Mouse (Mus musculus) neural tube, embryonic 11.5 days (tissue): Measurements from ENCODE around the gene A930002H24Rik. TPM values are rescaled to one million over a fixed set of nuclear protein-coding genes. Genes with fewer than 3 reads are reported as not detected.

ENCODE experiments used
- ATAC-seq: fragments of 200-750 bp; cut with Nextera tagmentation; 2 replicates; pipeline ENCODE4 v1.8.0; 2017; ENCODE audit warnings: moderate number of reproducible peaks, mild to moderate bottlenecking, moderate TSS enrichment, moderate library complexity; ENCODE audit not compliant: insufficient read depth, low FRiP score, low TSS enrichment
- DNase-seq: peaks from one replicate; pipeline ENCODE4 v3.0.0-alpha.2; 2015; ENCODE audit warnings: low spot score
- H3K27ac ChIP-seq: fragments of 300-500 bp; sonication (generic); 2 replicates; pipeline ENCODE4 v1.5.1; 2014; ENCODE audit warnings: low read depth, mild to moderate bottlenecking, low read length
- H3K27me3 ChIP-seq: fragments of 300-500 bp; sonication (generic); 2 replicates; pipeline ENCODE4 v1.6.1; 2014; ENCODE audit warnings: mild to moderate bottlenecking, low read length, mixed read lengths; ENCODE audit not compliant: control insufficient read depth, insufficient read depth
- H3K36me3 ChIP-seq: fragments of 300-500 bp; sonication (generic); 2 replicates; pipeline ENCODE4 v1.6.1; 2014; ENCODE audit warnings: mild to moderate bottlenecking, low read length, moderate library complexity, mixed read lengths; ENCODE audit not compliant: control insufficient read depth, insufficient read depth
- H3K4me1 ChIP-seq: fragments of 300-500 bp; sonication (generic); 2 replicates; pipeline ENCODE4 v1.6.1; 2014; ENCODE audit warnings: low read length, mixed read lengths; ENCODE audit not compliant: control insufficient read depth, insufficient read depth
- H3K4me2 ChIP-seq: fragments of 300-500 bp; sonication (generic); 2 replicates; pipeline ENCODE4 v1.6.1; 2014; ENCODE audit warnings: low read depth, mild to moderate bottlenecking, moderate library complexity
- H3K4me3 ChIP-seq: fragments of 300-500 bp; sonication (generic); 2 replicates; pipeline ENCODE4 v1.5.1; 2014; ENCODE audit warnings: low read depth, low read length
- H3K9ac ChIP-seq: fragments of 300-500 bp; sonication (generic); 2 replicates; pipeline ENCODE4 v1.6.1; 2014; ENCODE audit warnings: mild to moderate bottlenecking, low read length
- H3K9me3 ChIP-seq: fragments of 300-500 bp; sonication (generic); 2 replicates; pipeline ENCODE4 v1.6.1; 2016; ENCODE audit warnings: low read length; ENCODE audit not compliant: control insufficient read depth
- WGBS: fragments of 180-500 bp; shearing (Covaris S2); extraction: QIAGEN DNeasy Blood & Tissue Kit; methylation state at CpG from one replicate; pipeline ENCODE4 v1.1.7; 2014; 5-methylcytosine and 5-hydroxymethylcytosine counted together
- polyA plus RNA-seq: library from polyadenylated mRNA; unstranded; fragments of >200 nt; fragmentation: Nextera tagmentation; extraction: Ambion mirVana; gene quantifications from 2 replicates; pipeline ENCODE4 v1.2.1, GENCODE M21; 2014

The A930002H24Rik gene
- polyA plus RNA-seq, 1 experiment from 2014 or later = 2.5 TPM

- no peak overlapping the region for H3K27ac ChIP-seq
- H3K4me1 ChIP-seq = no peaks in the 10 kb centered on the region
- no peak for DNase-seq
- H3K9ac ChIP-seq = no peak overlapping the region
- no peaks in the 10 kb centered on the region for H3K9me3 ChIP-seq
- H3K4me3 ChIP-seq = no peak overlapping the region
- ATAC-seq = no peak
- no peaks in the 10 kb centered on the region for H3K36me3 ChIP-seq
- no peaks in the 10 kb centered on the region for H3K27me3 ChIP-seq
- WGBS = 81% methylated on average over 5 of the region's 5 CpGs
- H3K4me2 ChIP-seq = no peak overlapping the region
Measured at GRCm38 (mm10) chr17:63844936-63845335, 18.7 kb downstream of the A930002H24Rik start.

DNA sequence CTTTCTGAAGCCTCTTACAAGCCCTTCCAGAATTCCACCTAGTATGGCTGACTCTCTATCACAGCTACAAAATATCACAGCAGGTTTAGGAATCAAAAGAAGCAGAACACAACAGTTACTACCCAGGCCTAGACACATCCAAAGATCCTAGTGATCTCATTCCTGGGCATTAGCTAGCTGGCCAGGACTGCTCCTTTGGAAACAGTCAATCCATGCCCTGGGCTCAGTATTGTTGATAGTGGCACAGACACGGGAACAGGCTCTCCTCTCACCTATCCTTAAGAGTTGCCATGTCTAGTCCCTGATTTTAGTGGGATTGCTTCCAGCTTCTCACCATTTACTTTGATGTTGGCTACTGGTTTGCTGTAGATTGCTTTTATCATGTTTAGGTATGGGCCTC is 21.4 kb downstream of the A930002H24Rik start:
- ATAC-seq = no peak
- DNase-seq = no peak
- H3K36me3 ChIP-seq = no peaks in the 10 kb centered on the region
- no peak overlapping the region for H3K4me2 ChIP-seq
- H3K27me3 ChIP-seq = no peaks in the 10 kb centered on the region
- no peak overlapping the region for H3K4me3 ChIP-seq
- H3K4me1 ChIP-seq = no peaks in the 10 kb centered on the region
- no peaks in the 10 kb centered on the region for H3K9me3 ChIP-seq
- H3K9ac ChIP-seq = no peak overlapping the region
- H3K27ac ChIP-seq = no peak overlapping the region
- WGBS = 88% methylated on average over 1 of the region's 1 CpGs

DNA sequence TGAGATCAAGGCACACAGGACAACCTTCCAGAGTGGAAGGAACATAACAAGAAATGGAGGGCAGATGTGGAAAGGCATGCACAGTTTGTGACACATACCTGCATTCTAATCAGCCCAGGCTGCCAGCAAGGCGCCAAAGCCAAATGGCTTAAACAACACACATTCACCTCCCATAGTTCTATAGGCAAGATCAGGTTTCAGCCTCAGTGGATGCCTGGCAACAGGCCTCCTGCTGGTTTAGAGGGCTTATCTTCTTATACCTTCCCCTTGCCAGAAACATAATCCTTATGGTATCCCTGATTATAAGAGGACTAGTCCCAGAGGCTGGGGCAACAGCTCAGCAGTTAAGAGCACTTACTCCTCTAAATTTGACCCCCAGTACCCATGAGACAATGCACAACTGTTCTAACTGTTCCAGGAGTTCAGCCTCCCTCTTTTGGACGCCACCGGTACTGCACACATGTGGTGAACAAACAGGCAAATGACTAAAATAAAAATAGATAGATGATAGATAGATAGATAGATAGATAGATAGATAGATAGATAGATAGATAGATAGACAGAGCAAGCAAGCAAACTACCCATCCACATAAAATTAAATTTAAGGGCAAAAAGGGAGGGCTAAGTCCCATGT is 23.8 kb downstream of the A930002H24Rik start:
- DNase-seq (no peak), ATAC-seq (no peak)
- H3K4me2 ChIP-seq = no peak overlapping the region
- WGBS = 94% methylated on average over 3 of the region's 3 CpGs
- H3K9ac ChIP-seq = no peak overlapping the region
- no peaks in the 10 kb centered on the region for H3K27me3 ChIP-seq
- H3K9me3 ChIP-seq = no peaks in the 10 kb centered on the region
- no peaks in the 10 kb centered on the region for H3K36me3 ChIP-seq
- no peak overlapping the region for H3K27ac ChIP-seq
- no peak overlapping the region for H3K4me3 ChIP-seq
- H3K4me1 ChIP-seq = no peaks in the 10 kb centered on the region

DNA sequence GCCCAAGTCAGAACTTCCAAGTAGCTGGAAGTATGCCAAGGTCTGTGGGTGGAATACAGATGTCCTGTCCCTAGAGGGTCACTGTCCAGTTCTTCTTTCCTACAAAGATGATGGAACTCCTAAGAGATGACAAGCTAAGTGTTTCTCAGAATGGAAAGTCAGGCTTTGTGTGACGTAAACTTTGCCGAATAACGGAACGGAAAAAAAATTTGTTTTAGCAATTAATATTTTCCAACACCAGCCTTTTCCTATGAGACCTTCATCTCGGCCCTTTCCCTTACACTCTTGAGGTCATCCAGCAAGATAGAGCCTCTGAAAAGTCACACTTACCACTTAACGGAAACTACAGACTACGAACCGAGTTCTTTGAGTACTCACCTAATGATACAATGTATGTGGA is 25.4 kb downstream of the A930002H24Rik start:
- H3K9me3 ChIP-seq = no peaks in the 10 kb centered on the region
- H3K27ac ChIP-seq = no peak overlapping the region
- no peak for DNase-seq
- H3K9ac ChIP-seq = no peak overlapping the region
- no peak for ATAC-seq
- no peaks in the 10 kb centered on the region for H3K27me3 ChIP-seq
- no peaks in the 10 kb centered on the region for H3K4me1 ChIP-seq
- 95% methylated on average over 8 of the region's 8 CpGs for WGBS
- H3K36me3 ChIP-seq = no peaks in the 10 kb centered on the region
- no peak overlapping the region for H3K4me3 ChIP-seq
- H3K4me2 ChIP-seq = no peak overlapping the region

- H3K4me1 ChIP-seq = no peaks in the 10 kb centered on the region
- no peaks in the 10 kb centered on the region for H3K36me3 ChIP-seq
- no peak overlapping the region for H3K9ac ChIP-seq
- no peak for ATAC-seq
- no peak for DNase-seq
- no peak overlapping the region for H3K27ac ChIP-seq
- H3K9me3 ChIP-seq = no peaks in the 10 kb centered on the region
- no peak overlapping the region for H3K4me3 ChIP-seq
- H3K4me2 ChIP-seq = no peak overlapping the region
- 89% methylated on average over 8 of the region's 8 CpGs for WGBS
- H3K27me3 ChIP-seq = no peaks in the 10 kb centered on the region
Measured at GRCm38 (mm10) chr17:63836641-63837040, 26.9 kb downstream of the A930002H24Rik start.

- no peak overlapping the region for H3K4me3 ChIP-seq
- H3K27me3 ChIP-seq = no peaks in the 10 kb centered on the region
- H3K36me3 ChIP-seq = no peaks in the 10 kb centered on the region
- H3K27ac ChIP-seq = no peak overlapping the region
- no peak overlapping the region for H3K4me2 ChIP-seq
- WGBS = 86% methylated on average over 2 of the region's 2 CpGs
- H3K9me3 ChIP-seq = no peaks in the 10 kb centered on the region
- ATAC-seq (no peak), DNase-seq (no peak)
- no peak overlapping the region for H3K9ac ChIP-seq
- H3K4me1 ChIP-seq = no peaks in the 10 kb centered on the region
Measured at GRCm38 (mm10) chr17:63836223-63836622, 27.4 kb downstream of the A930002H24Rik start.

DNA sequence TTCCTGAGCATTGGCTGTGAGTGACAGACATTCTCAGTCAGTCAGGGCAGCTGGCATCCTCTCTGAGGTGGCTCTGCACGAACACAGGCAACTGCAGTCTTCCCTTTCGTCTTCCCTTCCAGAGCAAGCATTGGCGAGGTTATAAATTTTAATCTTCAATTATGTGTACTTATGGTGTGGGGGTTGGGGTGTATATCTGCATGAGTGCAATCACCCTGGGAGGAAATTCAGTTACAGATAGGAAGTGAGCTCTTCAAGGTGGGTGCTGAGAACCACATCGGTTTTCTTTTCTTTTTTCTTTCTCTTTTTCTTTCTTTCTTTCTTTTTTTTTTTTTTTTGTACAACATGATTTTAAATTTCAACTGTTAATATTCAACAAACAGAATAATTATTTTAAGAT is 32.0 kb downstream of the A930002H24Rik start:
- no peaks in the 10 kb centered on the region for H3K36me3 ChIP-seq
- no peak overlapping the region for H3K27ac ChIP-seq
- H3K9me3 ChIP-seq = no peaks in the 10 kb centered on the region
- H3K4me3 ChIP-seq = no peak overlapping the region
- no peak overlapping the region for H3K9ac ChIP-seq
- no peaks in the 10 kb centered on the region for H3K4me1 ChIP-seq
- DNase-seq (no peak), ATAC-seq (no peak)
- WGBS = 80% methylated on average over 4 of the region's 4 CpGs
- H3K4me2 ChIP-seq = no peak overlapping the region
- H3K27me3 ChIP-seq = no peaks in the 10 kb centered on the region

DNA sequence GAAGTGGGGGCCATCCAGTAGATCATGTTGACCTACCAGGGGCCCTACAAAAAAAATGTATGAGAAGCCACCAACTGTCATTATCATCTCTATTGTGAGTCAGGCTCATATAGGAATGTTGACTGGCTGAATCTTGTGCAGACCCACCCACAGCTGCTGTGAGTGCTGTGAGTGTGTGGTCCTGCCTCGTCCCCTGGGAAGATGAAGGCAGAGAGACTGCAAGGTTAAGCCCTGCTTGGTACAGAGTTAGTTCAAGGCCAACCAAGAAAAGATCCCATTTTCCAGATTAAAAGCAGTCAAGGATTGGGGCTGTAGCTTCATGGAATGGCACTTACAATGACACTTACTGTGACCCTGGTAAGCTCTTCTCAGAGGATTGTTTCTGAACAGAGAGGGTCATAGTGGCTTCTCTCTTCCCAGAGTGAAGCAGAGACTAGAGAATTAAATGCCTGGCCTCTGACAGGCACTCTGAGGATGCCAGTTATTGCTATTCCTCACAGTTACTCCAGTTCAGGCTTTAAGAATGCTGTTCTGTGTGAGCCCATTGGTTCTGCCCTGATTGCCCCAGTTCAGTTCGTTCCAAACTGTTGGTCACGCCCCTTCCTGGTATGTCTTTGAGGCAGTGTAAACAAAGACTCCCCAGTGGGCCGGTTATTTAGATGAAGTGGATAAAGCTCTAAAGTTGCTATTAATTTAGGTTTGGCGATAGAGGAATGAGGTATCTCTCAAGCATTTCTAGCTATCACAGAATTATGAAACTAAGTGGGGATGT is 34.8 kb downstream of the A930002H24Rik start:
- no peak for ATAC-seq
- no peak for DNase-seq
- no peaks in the 10 kb centered on the region for H3K36me3 ChIP-seq
- no peak overlapping the region for H3K4me2 ChIP-seq
- no peak overlapping the region for H3K27ac ChIP-seq
- no peak overlapping the region for H3K9ac ChIP-seq
- H3K4me1 ChIP-seq = no peaks in the 10 kb centered on the region
- H3K4me3 ChIP-seq = no peak overlapping the region
- no peaks in the 10 kb centered on the region for H3K9me3 ChIP-seq
- H3K27me3 ChIP-seq = no peaks in the 10 kb centered on the region
- 63% methylated on average over 5 of the region's 5 CpGs for WGBS

GRCm38 (mm10) chr17:63826767-63827166 is 36.8 kb downstream of the A930002H24Rik start:
- Histone ChIP-seq H3K4me2 (no peak overlapping the region), H3K9me3 (no peaks in the 10 kb centered on the region), H3K27ac (no peak overlapping the region), H3K4me1 (no peaks in the 10 kb centered on the region), H3K27me3 (no peaks in the 10 kb centered on the region), H3K4me3 (no peak overlapping the region), H3K9ac (no peak overlapping the region), H3K36me3 (no peaks in the 10 kb centered on the region)
- ATAC-seq = no peak
- WGBS = 93% methylated on average over 7 of the region's 7 CpGs
- DNase-seq = no peak
